Mouse (Mus musculus): ENCODE results near the gene Cers1.

Cers1 gene

DNA sequence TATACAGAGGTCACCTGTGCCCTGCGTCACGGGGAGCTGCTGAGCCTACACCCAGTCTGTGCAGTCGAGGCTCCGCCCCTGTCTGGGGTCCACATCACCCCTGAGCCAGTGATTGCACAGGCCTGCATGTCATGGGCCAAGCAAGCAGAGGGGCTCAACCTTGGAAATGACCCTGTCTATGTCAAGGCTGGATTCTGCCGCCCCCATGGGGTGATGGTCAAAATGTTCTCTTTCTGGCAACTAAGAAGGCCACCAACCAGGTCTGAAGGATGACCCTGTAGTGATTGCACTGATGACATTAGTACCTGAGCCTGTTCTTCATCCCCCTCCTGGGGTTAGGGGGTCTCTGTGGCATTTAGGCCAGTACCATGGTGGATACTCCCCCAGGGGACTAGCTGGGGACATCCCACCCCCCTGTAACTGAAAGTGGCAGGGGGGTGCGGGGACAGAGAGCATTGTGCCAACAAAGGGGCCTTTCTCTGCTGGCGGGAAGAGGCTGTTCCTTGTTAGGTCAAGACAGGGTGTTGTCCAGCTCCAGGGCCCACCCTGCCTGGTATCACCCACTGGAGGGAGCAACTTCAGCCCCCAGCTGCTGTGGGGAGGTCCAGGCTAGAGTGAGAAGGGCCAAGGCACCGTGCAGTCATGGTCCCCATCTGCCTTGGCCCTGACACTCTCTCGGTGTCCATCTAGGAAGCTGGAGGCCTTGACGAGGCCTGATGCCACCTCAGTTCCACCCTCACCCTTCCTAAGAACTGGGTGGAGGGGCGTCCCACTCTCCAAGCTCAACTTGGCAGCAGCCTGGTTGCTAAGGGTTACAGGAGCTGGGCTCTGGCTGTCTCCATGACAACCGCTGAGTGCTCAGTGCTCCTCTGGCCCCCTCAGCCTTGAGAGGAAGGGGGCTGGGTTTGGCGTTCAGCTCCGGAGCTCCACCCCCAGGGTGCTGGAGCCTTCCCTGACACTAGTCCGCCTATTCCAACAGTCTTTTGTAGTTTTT, 1.2 kb downstream of the Cers1 start:
- DNase-seq (ENCODE audit: low spot score) = peak; percentile 92

DNA sequence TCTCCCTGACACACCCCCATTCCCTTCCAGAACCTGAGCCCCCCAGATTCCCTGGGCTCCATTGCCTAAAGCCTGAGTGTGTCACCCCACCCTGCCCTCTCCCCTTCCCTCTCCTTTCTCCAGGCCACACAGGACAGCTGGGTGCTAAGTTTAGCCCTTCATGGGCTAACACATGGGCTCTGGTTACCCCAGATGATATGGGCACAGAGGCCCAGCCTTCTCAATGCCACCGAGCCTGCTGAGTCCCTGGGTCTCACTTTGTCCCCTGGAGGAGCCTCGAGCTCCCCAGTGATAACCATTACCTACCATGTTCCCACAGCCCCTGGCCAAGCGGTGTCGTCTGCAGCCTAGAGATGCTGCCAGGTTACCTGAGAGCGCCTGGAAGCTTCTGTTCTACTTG, 2.3 kb downstream of the Cers1 start:
- DNase-seq (ENCODE audit: low spot score) = no peak

DNA sequence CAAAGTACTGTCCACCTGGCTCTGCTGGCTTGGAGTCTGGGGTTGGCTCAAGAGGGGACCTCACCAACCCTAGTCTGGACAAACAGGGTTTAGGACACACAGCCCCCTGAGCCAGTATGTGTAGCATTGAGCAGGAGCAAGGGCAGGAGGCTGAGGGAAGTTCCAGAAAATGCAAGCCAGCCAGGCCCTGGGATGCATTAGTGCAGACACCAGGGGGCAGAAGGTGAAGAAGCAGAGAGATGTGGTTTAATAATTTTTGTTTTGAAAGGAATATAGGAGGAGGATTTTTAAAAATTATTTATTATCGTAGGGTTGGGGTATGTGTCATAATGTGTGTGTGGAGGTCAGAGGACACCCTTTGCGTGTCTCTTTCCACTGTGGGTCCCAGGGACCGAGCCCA, 8.1 kb downstream of the Cers1 start:
- DNase-seq (ENCODE audit: low spot score) = no peak

DNA sequence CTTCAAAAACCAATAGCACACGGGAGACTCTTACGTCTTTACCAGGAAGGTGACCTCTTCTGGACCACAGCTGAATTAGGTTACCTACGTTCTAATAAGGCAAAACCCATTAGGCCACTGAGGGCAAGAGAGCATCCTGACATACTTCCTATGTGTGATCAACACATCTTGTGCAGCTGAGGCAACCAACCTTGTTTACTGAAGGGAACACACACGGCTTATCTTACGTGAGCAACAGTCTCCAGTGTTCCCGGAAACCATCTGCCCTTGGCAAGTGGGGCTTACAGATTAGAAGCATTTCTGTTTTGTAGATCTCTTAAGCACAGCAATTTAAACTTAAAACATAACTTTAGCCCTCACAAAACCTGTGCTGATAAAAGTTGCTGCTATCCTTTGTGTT, 11.9 kb downstream of the Cers1 start:
- no peak for DNase-seq (ENCODE audit: low spot score)

DNA sequence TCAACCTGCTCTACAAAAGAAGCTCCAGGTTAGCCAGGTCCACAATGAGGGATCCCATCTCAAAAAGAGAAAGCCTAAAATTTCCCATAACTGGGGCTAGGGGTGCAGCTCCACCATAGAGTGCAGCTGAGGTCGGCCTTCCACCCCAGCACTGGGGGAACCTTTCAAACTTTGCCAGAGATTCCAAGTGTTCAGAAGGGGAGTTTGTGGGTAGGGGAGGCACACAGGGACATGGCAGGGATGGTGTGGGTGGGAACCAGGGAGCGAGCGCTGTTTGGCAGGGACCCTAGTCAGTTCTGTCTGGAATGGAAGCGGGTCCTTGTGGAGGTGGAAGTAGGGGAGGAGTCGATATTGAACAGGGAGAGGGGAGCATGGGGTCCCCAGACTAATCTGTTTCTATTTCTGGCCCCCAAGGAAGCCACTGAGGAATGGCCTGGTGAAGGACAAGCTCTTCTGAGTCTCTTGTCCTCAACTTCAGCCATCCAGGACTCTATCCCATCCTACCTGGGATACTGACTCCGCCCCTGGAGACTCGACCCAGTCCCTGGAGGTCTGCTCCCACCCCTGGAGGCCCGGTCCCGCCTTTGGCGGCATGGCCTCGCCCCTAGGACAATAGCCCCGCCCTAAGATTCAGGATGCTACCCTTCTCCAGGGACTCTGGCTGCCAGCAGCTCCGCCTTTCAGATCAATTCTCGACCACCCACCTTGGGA, 13.7 kb downstream of the Cers1 start, which contains the start of gene Gdf1:
Gdf1 (plus strand) TSS at position 694 of the 711 bp plus-strand sequence.
- DNase-seq (ENCODE audit: low spot score) = no peak

DNA sequence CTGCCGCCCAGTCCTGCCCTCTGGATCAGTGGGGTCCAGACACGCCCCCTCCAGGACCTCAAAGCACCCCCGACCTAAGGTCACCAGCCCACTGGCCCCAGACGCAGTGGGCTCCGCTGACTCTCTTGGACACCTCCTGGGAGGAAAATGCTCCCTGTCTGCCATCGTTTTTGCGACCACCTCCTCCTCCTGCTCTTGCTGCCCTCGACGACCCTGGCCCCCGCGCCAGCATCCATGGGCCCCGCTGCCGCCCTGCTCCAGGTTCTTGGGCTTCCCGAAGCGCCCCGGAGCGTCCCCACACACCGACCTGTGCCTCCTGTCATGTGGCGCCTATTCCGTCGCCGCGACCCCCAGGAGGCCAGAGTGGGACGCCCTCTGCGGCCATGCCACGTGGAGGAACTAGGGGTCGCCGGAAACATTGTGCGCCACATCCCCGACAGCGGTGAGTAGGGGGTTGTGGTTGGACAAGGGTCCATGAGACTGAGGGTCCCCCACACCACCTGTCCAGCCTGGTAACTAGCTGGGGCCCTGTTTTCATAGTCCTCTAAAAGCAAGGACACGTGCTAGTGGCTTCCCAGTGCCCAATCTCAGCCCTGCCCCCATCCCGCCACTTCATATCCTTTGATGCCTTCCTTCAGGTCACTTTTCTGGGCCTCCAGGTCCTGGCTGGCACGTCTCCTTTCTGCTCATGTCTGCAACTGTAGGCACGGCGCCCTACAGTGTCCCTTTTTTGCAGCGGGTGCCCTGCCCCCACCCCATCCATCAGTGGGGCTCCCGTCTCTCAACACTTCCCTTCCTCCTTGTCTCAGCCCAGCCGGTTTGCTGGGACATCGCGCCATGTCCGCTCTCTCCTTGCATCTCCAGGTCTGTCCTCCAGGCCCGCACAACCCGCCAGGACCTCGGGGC, 14.5 kb downstream of the Cers1 start:
- DNase-seq (ENCODE audit: low spot score) = no peak

DNA sequence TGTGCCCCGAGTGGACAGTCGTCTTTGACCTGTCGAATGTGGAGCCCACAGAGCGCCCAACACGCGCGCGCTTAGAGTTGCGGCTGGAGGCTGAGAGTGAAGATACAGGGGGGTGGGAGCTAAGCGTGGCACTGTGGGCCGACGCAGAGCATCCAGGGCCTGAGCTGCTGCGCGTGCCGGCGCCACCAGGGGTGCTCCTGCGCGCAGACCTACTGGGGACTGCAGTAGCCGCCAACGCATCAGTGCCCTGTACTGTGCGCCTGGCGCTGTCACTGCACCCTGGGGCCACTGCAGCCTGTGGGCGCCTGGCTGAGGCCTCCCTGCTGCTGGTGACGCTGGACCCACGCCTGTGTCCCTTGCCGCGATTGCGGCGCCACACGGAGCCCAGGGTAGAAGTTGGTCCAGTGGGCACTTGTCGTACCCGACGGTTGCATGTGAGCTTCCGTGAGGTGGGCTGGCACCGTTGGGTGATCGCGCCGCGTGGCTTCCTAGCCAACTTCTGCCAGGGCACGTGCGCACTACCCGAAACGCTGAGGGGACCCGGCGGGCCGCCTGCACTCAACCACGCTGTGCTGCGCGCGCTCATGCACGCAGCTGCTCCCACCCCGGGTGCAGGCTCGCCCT, 15.3 kb downstream of the Cers1 start:
- no peak for DNase-seq (ENCODE audit: low spot score)

DNA sequence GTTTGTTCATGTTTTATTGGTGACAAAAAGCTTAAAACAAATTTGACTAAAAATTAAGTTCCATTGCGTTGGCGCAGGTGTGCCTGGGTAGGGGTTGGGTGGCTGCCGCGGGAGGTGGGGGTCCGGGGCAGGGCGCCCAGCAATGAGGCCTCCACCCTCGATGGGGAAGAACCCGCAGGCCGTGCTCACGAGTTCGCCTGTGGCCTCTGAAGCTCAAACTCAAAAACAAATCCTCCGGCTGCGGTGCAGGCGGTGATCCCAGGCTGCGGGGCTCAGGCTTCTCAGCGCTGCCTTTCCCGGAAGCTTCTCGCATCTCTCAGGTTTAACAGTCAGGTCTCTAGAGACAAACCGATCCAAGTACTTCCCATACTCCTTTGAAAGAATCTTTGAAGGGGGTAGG, 16.0 kb downstream of the Cers1 start:
- no peak for DNase-seq (ENCODE audit: low spot score)

DNA sequence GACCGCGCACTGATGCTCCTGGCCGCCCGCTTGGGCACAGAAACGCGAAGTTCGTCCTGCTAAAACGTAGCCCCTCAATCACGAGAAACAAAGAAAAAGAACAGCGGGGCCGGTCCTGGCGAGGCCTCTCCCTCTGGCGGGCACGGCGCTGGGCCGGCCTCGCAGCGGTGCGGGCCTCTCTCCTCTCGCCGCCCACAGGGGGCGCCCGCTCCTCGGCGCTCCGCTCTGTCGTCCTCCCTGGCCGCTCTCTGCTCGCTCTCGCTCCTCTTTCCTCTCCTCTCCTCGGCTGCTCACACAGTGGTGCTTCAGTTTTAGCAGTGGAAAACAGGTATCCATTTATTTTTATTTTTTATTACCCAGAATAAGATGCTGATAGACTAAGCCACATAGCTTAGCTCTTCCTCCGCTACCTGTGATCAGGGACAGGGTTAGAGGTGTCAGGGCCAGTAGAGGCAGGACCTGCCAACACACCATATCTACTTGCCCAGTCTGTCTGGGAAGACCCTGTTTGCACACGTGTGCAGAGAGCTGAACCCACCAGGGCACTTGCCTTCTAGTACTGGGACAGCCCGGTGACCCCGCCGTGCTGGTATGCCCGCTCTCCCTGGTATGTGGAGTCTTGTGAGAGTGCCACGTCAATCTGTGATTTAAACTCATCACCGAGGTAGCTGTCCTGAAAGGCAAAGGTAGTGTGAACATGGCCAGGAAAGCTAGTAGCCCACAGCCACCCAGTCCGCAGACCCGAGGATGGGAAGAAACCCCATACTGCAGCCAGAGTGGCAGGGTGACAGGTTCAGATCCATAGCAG, 16.7 kb downstream of the Cers1 start:
- DNase-seq (ENCODE audit: low spot score) = no peak

DNA sequence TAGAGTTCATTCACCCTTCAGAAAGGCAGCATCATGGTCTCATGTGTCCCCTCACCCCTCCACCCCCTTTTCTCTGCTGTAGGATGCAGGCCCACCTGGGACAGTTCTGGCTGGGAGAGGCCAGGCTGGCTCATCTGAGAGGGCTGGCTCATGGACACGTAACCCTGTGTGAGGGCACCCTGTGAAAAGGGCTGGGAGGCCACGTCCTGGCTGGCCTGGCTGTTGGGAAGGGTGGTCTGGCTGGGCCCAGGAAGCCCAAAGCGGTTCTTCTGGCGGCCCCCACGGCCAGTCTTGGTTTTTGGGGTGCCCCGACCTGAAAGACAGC, 17.3 kb downstream of the Cers1 start:
- DNase-seq (ENCODE audit: low spot score) = no peak

DNA sequence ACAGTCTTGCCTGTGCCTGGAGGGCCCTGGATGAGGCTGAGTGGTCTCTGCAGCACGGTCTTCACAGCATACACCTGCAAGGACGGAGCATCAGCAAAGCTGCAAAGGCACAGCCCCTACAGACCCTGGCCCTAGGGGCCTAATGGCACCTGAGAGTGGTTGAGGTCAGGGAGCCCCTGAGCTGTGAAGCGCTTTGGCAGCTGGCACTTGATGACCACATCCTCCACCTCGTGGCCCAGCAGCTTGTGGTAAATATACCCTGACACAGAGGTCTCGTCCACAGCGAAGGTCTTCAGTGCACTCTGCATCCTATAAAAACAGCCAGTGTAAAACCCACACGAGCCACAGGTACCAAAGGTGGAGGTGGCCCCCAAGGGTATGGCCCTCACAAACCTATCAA, 23.4 kb downstream of the Cers1 start:
- no peak for DNase-seq (ENCODE audit: low spot score)

DNA sequence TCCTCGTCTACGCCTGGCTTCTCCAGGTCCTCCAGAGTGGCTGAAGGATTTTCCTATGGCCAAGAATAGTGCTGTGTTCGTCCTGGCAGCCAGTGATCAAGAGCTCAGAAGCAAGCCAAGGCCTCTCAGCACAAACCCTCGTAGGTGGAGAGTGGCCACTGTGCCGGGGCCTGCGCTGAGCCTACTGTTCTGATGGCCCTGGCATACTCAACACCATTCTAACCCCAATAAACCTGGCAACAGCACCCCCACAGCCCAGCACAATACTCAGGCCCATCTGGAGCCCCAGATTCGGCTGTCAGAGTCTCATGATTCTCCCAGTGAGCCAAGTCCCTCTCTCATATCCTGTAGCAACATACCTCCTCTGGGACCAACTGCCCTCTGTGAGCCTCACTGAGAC, 25.1 kb downstream of the Cers1 start:
- DNase-seq (ENCODE audit: low spot score) = no peak

DNA sequence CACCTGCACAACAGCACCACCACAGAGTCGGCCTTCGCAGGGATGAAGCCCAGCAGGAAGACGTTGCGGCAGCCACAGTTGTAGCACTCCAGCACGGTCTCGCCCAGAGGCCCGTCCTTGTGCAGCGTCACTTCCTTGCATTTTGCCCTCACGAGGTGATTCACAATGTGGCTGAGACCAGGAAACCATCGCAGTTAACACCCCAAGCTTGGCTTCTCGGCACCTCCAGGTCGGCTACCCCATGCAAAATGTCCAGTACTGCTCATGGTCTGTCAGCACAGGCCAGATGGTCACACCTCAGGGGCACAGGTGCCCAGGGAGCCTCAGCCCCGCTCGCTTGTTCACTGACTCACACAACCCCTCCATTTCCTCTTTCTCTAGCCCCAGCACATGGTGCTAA, 26.4 kb downstream of the Cers1 start:
- DNase-seq (ENCODE audit: low spot score) = no peak

DNA sequence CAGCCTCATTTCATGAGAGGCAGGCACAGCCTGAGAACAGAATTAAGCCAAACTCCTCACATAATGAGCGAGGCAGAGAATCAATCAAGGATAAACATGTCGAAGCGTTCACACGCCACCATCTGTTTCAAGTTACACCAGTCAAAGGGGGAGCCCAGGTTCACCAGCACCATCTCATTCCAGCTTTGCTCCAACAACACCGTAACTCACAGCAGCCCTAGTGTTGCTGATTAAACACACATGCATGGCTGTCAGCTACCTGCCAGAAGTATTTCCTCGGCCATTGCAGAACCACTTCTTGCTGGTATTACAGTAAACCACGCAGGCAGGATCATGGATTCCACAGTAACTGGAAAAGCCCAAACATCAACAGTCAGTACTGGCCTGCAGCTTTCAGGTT, 27.5 kb downstream of the Cers1 start:
- no peak for DNase-seq (ENCODE audit: low spot score)

DNA sequence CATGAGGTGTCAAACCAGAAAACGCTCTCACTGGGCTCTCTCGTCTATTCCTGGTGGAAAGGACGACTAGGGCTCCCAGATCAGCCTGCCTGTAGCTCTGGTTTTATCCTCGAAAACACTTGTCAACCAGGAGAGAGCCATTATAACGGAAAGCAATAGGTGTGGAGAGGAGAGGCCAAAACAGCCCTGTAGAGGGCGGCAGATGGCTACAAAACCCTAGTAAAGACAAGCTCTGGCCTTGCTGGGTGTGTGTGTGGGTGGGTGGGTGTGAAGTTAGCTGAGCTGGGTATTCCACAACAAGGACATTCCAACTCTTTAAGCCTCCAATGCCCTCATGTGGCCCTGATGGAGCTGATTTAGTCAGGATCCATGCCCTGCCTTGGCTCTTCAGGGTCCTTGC, 28.1 kb downstream of the Cers1 start:
- DNase-seq (ENCODE audit: low spot score) = peak; percentile 69

DNA sequence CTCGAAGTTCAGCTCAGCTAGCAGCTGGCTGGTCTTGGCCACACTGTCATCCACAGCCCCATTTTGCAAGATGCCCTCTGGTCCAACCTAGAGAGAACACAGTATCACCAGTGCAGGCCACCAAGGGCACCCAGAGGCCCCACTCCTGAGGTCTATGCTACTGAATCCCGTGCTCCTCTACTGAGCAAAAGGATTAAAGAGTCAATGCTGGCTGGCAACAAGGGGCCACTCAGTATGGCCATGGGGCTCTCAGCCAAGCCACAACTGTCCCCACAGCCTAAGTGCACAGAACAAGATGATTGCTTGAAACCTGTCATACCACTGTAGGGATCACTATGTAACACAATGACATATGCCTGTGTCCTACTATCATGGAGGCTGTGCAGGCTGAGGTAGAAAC, 28.7 kb downstream of the Cers1 start:
- no peak for DNase-seq (ENCODE audit: low spot score)

DNA sequence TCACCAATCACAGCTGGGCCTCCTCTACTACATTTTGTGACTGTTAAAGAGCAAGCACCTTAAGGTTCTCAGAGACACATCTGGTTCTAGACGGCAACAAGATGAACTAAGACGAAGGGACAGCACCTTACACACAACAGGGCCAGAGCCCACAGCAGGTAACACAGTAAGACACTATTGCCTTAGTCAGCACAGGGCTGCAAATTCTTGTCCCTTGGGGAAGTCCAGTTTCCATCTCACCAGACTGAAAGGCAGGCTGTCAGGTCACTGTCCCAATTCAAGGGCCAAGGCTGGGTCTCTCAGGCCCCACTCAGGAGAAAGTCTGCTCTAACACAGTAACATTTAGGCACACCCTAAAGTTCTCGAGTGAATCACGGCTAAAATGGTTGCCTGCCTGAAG, 31.9 kb downstream of the Cers1 start:
- DNase-seq (ENCODE audit: low spot score) = no peak

DNA sequence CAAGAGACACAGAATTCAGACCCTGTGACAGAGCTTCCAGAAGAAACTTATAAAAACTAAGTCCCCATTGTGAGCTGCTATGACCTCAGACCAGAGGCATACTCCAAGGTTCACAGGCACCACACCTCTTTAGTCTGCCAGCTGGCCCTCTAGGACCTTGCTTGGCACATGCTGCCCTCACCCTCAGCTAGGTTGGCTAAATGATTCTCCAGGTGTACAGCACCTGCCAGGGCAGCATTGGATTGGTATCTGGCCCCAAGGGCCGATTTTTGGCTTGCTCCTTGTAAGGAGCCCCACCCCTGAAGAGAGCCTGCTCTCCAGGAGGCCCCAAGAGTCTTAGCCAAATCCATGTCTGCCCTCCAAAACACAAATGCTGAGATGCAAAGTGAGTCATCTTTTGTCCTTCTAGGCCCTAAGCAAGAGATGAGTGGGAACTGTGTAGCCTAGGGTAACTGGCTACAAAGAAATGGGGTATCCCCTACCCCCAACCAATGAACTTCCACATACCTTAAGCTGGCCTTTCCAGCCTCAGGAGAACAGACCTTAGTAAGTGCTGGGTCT, 32.4 kb downstream of the Cers1 start:
- no peak for DNase-seq (ENCODE audit: low spot score)

DNA sequence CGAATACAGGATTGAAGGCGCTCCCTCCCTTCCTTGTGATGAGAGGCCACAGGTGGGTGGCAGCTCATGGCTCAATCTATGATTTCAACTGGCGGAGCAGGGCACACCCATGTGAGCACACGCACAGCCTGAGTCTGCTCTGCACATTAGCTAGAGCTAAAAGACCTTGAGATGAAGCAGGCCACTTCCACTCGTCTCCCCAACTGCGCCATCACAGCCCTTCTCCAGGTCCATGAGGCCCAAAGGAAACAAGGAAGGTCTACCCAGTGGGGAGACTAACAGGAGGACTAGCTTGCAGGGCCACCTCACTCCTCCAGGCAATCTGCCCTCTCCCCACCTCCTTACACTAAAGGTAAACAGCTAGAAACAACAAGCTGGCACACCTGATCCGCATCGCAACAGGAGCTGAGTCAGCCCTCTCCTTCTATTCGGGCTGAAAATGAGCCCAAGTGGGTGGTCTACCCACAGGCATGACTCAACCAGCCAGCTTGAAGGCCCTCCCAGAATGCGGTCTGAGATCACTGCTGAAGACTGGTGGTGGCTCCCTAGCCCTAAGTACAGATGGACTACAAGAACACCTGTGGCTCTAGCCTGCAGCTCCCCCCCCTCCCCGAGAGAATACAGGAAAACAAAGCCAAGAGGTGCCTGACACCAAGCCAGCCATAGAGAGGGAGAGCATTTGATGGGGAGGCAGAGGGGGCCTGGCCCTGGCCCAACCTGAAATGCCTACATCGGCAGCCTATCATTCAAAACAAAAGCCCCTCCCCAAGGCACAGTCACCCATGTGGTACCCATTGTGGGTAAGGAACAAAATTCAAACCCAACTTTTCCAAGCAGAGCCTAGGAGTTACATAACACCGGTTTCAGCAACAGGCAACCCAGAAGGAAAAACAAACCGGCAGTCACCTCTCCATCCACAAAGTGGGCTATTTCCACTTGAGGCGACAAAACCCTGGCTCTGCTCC, 35.7 kb downstream of the Cers1 start:
- DNase-seq (ENCODE audit: low spot score) = no peak

DNA sequence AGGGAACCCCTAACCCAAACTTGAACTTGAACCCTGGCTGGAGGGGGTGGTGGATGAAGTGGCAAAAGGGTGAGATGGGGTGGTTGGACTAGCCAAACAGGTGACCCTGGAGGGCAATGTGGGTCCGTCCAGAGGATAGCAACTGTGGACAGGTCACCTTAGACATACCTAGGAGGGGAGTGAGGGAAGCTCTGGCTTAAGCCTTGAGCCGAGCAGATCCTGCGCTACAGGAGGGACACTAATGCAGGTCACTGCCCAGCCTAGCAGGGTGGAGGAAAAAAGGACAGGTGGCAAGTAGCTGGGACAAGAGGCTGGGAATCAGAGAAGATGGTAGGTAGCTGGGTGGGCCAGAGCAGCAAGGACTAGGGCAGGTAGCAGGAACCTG, 36.4 kb downstream of the Cers1 start:
- DNase-seq (ENCODE audit: low spot score) = no peak
